Mouse (Mus musculus): Measurements from ENCODE around the gene Glra4.

DNA sequence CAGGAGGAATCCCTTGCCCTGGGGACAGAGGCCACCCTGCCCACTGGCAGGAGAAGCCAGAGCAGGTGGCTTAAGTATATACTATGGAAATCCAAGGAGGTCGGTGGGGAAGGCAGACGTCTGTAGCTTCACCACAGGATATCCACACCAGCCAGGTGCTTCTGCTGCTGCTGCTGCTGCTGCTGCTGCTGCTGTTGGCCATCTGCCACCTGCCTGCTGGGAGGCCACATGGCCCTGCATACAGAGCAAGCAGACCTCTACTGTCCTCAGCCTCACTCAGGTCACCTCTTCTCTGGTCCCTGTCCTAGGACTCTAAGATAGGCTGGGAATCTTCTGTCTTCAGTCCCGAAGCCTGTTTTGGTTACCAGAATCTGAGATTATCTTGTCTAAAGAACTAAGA is 1.9 kb downstream of the Glra4 start:
- TF ChIP-seq CTCF (IDR thresholded peaks at IDR 0.05; ENCODE audit: control insufficient read depth, insufficient read depth, insufficient replicate concordance, low read depth, low read length) = no peak
- no peak for TF ChIP-seq POLR2A (IDR thresholded peaks at IDR 0.05; ENCODE audit: control insufficient read depth, low read depth, low read length)
